Mouse (Mus musculus) G1E (cell line): ENCODE results near the gene Dock10.

Experiments used
- CTCF ChIP-seq: IDR thresholded peaks from 2 replicates; pipeline ENCODE4 v1.5.1; 2012; ENCODE audit warnings: low read depth, low read length, inconsistent platforms, mixed read lengths
- GATA1 ChIP-seq: IDR thresholded peaks from 2 replicates; pipeline ENCODE4 v1.6.1; 2012; ENCODE audit warnings: borderline replicate concordance, low read length, inconsistent platforms, mixed read lengths
- GATA2 ChIP-seq: IDR thresholded peaks from 2 replicates; pipeline ENCODE4 v1.6.1; 2012; ENCODE audit warnings: low read depth, low read length, inconsistent platforms, borderline replicate concordance
- POLR2AphosphoS5 ChIP-seq: IDR thresholded peaks from 2 replicates; pipeline ENCODE4 v1.6.1; 2012; ENCODE audit warnings: low read depth, low read length, inconsistent platforms; ENCODE audit not compliant: insufficient replicate concordance
- TAL1 ChIP-seq: conservative IDR thresholded peaks from 2 replicates; pipeline ENCODE4 v1.6.1; 2012; ENCODE audit warnings: low read depth, low read length, inconsistent platforms, mixed read lengths

DNA sequence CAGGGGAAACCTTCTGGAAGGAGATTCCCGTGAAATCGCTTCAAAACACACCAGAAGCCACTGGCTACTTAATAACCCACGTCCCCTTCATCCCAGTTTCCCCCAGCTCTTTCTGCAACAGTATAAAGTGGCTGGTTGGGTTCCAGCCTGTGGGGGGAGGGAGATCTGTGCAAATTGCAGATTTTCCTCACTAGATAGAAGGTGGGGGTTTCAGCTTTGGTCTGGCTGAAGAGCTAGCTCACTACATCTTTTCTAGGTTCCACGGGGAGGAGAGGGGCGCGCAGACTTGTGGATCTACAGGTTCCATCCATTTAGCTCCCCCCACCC is 714 bp downstream of the Dock10 start:
- TF ChIP-seq CTCF (no peak), TAL1 (no peak), GATA1 (no peak), POLR2AphosphoS5 (no peak), GATA2 (no peak)
